Mouse (Mus musculus) c-Kit-negative CD71-positive TER-119-positive erythroid progenitor cells, embryonic 14.5 days (primary cell): ENCODE results near the gene Fndc7.
"Not testable (repeated sequence)": the region's sequence is repeated elsewhere in the genome, so short reads cannot be mapped to it uniquely, and the experiment has no call there.

ENCODE experiments used
- DNase-seq: peaks from one replicate; pipeline ENCODE4 v3.0.0-alpha.2; 2013; ENCODE audit warnings: low read depth, low spot score

The Fndc7 gene

DNA sequence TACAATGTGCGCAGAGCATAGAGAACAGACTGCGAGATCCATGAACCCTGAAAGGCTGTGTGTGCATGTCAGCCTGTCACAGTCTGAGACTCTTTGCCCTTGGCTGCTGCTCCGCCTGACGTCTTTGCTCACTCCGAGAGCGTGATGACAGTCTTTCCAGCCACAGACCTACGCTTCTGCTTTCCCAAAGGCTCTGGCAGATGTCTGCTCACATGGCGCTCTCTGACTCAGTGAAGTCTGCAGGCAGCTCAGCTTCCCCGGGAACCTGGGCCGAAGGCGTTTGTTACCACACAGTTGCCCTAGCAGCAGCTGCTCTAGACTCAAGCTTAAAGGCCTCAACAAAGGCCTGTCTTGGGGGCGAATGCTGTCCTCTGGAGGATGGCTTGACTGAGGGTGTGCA is 34.4 kb downstream of the Fndc7 start:
- no peak for DNase-seq

DNA sequence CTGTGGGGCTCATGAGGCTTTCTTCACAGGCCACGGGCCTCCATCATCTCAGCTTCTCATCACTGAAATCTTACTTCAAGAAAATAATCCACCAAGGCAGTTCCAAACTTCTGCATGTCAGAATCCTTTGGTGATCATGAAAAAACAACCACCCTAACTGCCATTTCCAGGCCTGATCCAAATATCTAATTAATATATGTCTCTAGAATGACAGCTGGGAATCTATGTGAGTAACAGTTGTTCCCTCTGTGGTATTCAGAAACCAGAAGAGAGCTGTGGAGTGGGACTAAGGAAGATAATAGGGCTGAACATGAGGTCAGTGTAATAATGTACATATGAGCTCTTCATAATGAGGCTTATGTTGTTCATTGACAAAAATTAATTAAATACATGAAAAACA is 36.5 kb downstream of the Fndc7 start:
- no peak for DNase-seq

DNA sequence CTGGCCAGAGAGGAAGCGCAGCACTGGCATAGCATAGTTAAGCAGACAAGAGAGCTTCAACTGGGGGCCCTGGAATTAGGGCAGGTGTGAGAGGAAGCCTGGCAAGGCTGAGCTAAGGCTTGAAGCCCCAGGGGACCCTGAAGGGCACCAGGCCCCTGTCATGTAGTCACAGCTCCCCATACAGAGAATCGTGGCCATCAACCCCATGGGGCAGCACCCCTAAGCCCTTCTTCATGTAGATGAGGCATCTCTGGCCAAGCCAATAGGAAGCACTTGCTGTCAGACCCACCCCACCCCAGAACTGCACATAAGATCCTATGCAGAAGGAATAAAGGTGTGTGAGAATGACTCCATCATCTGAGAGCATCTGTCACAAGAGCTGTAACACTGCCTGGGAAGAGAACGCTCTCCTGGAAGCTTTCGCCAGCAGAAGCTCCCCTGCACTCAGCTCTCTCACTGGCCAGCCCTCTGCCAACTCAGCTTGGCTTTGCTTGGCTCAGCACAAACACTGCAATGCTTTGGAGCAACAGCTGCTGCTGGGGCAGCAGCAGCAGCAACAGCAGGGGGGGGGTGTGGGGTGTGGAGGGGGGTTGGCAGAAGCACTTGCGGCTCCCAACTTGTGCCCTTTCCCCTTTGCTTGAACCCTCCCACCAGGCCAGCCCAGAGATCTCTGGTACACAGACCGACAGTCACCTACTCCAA is 37.7 kb downstream of the Fndc7 start:
- DNase-seq = no peak

DNA sequence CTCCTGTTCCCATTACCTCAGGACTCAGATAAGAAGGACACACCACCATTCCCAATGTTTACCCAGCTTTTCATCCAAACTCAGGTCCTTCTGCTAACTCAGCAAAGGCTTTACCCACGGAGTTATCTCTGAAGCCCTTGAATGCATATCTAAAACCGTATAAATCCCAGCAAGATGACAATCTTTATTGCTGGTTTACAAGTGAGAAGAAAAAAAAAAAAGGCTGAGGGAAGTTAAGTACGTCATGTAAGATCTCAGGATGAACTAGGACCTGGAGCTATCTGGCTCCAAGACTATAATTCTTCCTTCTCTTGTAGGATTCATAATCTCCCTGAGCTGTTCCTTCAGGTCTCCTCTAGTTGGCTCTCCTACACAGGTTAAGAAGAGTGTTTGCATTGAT is 38.3 kb downstream of the Fndc7 start:
- DNase-seq = no peak

DNA sequence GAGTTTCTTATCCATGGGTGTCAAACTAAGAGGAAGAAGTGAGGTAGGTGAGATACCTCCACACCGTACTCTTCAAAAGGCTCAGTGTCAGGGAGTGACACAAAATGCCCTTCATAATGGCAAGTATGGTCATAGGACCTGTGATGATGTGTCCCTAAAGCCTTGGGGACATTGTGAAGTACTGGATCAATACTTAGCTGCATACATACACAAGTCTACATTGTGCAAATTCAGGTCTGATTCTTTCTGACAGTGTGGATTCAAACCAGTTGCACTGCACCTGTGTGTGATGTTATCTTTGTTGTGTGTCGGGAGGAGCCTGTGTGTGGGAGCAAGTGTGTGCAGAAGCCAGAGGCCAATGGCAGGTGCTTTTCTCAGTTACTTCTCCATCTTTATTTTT is 38.7 kb downstream of the Fndc7 start:
- no peak for DNase-seq

DNA sequence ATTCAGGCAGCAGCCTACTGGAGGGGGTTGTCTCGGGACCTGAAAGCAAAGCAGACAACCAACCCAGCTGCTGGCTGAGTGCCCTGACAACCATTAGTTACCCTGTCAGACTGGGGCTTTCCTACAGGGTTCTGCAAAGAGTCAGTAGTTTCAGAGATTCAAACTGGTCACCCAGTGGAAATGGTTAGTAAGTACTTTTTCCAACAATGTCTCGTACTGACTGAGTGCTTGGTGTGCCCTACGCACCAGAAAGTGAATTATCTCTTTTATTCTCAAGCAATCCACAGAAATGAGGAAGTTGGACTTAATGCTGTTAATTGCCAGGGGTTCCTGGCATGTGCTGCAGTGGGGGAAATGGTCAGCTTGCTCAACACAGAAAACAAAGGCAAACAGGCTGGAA is 39.3 kb downstream of the Fndc7 start:
- no peak for DNase-seq

DNA sequence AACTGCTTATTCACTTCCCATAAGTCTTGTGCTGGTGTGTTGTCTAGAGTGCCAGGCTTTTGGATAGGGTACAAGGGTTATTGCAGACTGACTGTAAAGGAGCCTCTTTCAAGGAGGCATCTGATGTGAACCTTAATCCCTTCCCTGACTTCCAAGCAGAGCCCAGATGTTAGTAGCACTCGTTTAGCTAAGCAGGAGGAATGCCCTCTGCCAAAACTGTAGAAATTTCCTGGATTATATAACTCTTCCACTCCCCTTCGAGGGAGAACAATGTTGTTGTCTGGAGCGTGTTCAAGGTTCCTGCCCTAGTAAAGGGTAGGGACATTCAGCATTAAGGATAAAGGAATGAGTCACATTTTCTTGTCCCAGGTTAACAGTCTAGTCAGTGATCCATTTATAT is 43.2 kb downstream of the Fndc7 start:
- no peak for DNase-seq

DNA sequence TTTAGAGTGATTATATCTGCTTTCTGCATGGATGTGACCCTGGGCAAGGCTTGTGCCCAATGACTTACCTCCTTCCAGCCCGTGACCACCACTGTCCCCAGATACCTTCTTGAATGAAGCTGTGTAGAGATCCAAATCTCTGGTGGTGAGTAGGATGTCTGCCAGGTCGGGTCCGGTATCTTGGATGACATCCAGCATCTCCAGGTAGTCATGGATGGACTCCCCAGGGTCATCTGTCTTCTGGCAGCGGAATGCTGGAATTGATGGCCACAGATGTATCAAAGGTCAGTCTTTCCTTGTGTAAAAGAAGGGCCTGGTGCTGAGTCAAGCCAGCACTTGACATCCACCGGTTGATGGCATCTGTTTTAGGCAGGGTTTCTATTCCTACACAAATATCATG is 45.3 kb downstream of the Fndc7 start:
- DNase-seq = no peak

DNA sequence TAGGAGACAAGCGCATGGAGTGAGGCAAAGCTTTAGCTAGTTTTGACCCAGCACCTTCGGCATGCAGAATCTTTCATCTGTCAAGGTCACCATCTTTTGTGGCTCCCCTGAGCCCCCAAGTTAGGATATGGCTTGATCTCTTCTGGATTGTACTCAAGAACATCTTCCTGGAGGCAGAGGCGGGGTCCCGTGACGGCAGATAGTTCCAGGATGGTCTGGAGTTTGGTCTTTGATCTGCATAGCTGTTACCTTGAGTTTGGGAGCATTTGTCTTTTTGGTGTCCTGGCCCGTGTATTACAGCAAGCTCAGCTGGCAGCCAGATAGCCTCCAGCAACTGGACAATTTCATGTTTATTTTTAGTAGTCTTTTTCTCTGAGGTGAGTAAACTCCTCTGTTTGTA is 45.8 kb downstream of the Fndc7 start:
- DNase-seq = no peak

DNA sequence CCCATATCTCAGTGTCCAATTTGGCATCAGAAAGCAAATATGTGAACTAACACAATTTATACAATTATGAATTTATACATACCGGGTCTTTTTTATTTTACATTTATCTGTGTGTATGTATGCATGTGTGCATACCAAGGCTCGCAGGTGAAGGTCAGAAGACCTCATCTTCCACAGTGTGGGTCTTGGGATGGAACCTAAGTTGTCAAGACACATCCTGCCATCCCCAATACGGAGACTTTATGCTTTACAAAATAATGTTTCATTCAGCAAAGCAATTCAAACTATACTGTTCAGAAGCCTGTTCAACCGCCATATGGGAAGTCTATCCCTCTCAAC is 49.1 kb downstream of the Fndc7 start:
- no peak for DNase-seq

DNA sequence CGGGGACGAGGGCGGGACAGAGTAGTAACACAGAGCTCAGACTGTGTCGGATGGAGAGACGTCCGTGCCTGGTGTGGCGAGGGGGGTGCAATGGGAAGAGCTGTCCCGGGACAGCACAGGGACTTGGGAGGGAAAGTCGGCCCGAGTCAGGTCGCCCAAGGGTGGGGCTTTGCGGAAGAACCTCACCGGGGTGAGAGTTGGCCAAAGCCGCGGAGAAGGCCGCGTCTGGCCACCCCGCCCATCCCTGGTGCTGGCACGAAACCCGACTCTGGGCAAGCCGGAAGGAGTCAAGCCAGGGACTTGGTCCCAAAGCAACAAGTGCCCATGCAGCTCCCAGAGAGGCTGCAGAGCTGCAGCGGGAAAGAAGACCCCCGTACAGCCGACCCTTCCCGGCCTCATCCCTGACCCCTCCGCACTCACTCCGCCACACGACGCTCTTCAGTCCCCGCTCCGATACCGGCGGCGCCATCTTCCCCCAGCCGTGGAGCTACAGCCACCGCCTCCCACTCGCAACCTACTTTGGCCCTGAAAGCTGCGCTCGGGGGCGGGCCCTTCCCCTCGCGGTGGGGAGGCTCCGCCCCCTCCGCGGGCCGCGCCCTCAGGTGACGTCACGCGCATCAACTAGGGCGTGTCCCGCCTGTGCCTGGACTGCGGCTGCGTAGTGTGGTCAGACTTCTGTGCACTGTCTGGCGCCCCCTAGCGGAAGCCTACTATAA is 49.6 kb downstream of the Fndc7 start, which contains the start of gene Stxbp3:
Gene Stxbp3, minus strand, starts transcription at position 527 of the 716 bp plus-strand sequence.
- DNase-seq = peak; percentile 97

DNA sequence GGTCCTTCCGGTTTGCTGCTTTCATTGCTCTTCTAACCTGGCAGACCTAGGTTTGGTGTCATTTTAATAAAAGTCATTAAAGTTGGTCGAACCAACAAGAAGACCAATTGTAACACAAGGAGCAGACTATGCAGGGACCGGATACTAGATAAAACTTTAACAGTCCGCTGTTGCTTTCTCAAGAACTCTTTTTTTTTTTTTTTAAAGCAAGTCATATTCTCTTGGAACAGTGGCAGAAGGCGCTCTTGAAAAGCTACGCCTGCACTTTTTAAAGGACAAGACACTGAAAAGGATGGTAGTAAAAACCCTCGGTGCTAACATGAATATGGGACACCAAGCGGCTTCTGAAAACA is 50.2 kb downstream of the Fndc7 start:
- no peak for DNase-seq

DNA sequence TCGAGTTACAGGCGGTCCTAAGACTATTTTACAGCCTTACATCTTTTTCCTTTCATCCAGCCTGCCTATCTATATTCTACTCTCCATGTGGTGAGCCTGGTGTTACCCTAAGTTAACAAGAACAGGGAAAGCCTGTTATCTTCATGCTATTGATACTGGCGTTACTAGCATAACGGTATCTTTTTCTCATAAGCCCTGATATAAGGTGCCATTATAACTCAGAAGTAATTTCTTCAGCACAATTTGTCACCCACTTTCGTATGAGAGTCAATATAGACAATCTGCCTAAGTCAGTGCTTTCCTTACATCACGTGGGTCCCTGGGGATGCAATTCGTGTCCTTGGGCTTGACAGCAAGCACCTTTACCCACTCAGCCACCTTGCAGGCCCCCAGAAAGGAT is 50.8 kb downstream of the Fndc7 start:
- peak; percentile 4 for DNase-seq

DNA sequence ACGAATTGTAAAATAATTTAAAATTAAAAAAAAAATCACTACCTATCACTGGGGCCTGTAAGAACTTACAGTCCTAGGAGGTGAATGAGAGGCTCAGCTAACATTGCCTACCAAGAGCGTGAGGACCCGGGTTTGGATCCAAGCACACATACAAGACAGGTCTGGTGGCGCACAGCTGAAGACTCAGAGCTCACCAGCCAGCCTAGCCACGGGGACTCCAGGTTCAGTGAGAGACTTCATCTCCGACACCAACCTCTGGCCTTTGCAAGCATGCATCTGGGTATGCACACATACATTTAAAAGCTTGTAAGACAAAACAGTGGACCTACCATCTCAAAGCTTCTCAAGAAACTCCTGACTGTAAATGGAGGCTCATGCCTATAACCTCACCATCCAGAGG is 52.9 kb downstream of the Fndc7 start:
- DNase-seq = no peak

DNA sequence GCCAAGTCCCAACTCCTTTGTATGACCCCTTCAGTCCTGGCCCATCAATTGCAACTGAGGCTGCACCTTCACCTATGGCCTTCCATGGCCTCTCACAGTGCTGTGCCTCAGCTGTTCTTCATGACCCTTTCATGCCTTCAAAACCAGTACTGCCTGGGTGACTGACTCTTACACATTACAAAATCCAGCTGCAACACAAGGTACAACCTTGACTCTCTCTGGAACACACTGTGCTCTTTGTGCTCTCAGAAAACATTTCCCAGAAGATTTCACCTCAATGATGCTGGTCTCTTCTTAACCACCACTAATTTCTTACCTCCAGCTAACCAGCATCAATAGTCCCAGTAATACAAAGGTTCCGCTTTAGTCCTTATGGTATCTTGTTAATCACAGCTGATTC is 56.1 kb downstream of the Fndc7 start:
- DNase-seq = not testable (repeated sequence)

DNA sequence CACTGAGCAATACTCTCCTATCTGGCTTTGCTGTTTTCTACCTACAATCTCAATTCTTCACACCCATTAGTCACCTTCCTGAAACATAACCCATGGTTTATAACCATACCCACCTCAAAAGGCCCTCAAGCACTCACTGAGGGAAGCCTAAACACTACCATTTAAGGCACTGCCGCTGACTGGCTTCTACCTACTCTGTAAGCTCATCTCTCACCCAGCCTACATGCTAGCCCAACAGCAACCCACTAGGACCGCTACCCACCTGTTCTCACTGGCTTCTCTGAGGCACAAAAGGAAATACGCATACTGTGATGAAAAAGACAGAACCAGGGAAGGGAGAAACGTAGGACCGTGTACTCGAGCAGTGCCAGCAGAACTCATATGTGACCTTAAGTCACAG is 58.1 kb downstream of the Fndc7 start:
- no peak for DNase-seq

DNA sequence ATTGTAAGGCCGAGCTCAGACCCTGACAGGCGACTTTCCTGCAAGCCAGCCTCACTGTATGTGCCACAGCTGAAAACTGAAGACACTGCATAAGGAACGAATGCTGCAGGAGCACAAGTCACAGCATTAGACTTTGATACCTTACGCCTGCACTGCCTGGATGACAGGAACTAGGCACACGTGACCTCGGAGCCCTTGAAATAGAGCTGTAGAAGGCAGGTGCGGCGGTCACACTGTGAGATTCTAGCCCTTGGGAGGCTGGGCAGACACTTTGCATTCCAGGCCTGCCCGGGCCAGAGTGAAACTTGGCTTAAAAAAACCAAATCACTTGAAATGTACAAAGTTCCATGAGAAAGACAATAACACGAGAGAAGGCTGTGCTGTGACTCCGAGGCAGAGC is 59.3 kb downstream of the Fndc7 start:
- no peak for DNase-seq

DNA sequence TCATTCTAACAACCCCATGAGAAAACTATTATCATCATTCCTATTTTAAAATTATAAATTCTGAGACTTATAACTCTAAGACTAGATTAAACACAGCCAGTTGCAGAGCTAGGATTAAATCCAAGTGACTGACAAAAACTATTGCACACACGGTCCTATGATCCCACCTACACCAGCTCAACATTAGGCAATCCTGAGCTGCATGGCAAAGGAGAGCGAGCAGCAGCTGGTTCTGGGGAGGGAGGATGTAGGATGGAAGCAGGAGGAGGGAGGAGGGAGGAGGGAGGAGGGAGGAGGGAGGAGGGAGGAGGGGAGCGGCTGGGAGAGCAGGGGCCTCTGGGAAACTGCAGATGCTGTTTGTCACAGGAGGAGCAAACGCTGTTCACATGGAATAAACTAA is 74.2 kb downstream of the Fndc7 start:
- no peak for DNase-seq

DNA sequence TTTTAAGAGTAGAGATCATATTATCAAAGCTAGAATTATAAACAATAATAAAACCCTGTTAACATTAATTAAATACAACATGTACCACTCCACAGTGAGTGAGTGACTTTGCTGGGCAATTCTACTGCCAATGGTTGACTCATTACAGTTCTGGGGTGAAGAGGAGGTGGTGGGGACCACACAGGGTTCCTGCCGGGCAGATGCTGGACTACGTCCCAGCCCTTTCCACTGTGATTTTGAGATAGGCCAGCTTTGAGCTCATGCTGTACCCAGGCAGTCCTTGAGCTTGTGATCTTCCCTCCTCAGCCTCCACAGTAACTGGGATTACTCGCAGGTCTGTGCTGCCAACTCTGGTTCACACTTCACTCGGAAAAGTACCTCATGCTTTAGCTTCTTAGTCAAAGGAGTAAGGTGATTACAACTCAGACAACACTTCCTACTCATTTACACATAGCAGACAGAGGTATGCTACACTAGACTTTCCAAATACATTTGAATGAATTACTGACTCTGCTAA is 79.0 kb downstream of the Fndc7 start:
- no peak for DNase-seq

DNA sequence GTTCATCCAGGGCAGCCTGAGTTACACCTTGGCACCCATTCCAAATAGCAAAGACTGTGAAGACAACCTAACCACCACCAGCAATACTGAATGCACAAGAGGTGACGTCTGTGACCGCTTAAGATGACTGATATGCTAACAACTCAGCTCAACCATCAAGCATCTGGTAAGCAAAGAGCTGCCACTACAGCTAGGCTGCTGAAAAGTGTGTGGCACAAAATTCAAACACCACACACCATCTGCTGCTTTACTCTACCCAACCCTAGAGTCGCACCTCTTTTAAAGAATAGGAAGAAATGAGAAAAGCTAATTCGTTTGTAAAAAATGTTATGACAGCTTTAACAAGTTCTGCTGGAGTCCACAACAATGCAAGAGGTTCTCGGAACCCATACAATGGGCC is 84.2 kb downstream of the Fndc7 start:
- DNase-seq = no peak
